Mouse (Mus musculus) CH12.LX (cell line): ENCODE data around the gene Grhl1.

Experiments used
- CTCF ChIP-seq, 2 experiments: IDR thresholded peaks in 1 of 2; conservative IDR thresholded peaks in 1 of 2; 2 replicates each; pipeline ENCODE4 v1.5.1; 2011 to 2012; ENCODE audit warnings: low read depth in 2 of 2, low read length in 2 of 2, improper control_type of control experiment in 1 of 2, inconsistent platforms in 1 of 2, mild to moderate bottlenecking in 1 of 2, moderate library complexity in 1 of 2
- E2F4 ChIP-seq: IDR thresholded peaks from 2 replicates; pipeline ENCODE4 v1.6.1; 2011; ENCODE audit warnings: low read depth, low read length, improper control_type of control experiment; ENCODE audit not compliant: insufficient replicate concordance
- HCFC1 ChIP-seq: IDR thresholded peaks from 2 replicates; pipeline ENCODE4 v1.6.1; 2012; ENCODE audit warnings: low read depth, mild to moderate bottlenecking, inconsistent platforms, low read length, improper control_type of control experiment
- MAFK ChIP-seq: IDR thresholded peaks from 2 replicates; pipeline ENCODE4 v1.6.1; 2011; ENCODE audit warnings: low read length, improper control_type of control experiment; ENCODE audit not compliant: insufficient replicate concordance
- NELFE ChIP-seq: IDR thresholded peaks from 2 replicates; pipeline ENCODE4 v1.6.1; 2011; ENCODE audit warnings: low read depth, low read length, improper control_type of control experiment
- POLR2A ChIP-seq: IDR thresholded peaks from 2 replicates; pipeline ENCODE4 v1.6.1; 2011; ENCODE audit warnings: low read depth, mild to moderate bottlenecking, improper control_type of control experiment, low read length

DNA sequence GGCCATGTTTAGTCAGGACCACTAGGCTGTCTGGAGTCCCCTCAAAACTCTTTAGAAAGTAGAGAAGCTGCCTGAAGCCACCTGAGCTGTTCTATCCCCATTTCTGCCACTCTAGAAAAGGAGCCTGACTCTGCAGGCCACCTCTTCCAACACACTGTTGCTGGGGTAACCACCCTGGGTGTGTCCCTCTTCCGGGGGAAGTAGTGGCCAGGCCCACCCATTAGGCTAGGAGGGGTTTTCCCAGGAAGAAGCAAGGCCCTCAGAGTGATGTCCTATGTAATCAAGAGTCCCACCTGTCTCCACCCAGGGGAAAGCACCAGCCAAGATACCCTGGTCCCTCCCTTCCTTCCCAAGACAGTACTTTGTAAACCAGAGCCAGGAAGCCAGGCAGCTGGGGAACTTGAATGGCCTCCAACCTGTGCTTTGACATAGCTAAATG is 61.7 kb downstream of the Grhl1 start:
- TF ChIP-seq POLR2A = peak; percentile 54
- peak; percentile 69 for TF ChIP-seq HCFC1
- peak; percentile 56; the same call in 1 of the 2 replicates for TF ChIP-seq NELFE
- 0 out of 2 replicates have a peak, but pooled peaks have one; percentile 14 for TF ChIP-seq MAFK
- TF ChIP-seq CTCF (conservative IDR thresholded peaks at IDR 0.05 in 1 of 2, IDR thresholded peaks at IDR 0.05 in 1 of 2; ENCODE audit: low read depth in 2 of 2, low read length in 2 of 2) = no peak
- no peak for TF ChIP-seq E2F4
